Mouse (Mus musculus) gastrocnemius, postnatal 4 days (tissue): ENCODE data around the gene Chsy1. TPM values are rescaled to one million over a fixed set of nuclear protein-coding genes. Genes with fewer than 3 reads are reported as not detected.
A peak's percentile ranks its signal among the peaks of the same experiment; 100 is the strongest.
"Not testable (repeated sequence)": the region's sequence is repeated elsewhere in the genome, so short reads cannot be mapped to it uniquely, and the experiment has no call there.

Experiments
- DNase-seq, 2 experiments: peaks; one replicate each; pipeline ENCODE4 v3.0.0; 2021 to 2022; ENCODE audit warnings: low spot score in 2 of 2, mixed read lengths in 2 of 2
- total RNA-seq, 2 experiments: library from RNA; stranded (reverse); gene quantifications; 2 replicates each; pipeline ENCODE4 v1.2.3; 2021

The Chsy1 gene
- total RNA-seq, 2 experiments from 2014 or later = 32.0 to 35.9 TPM

DNA sequence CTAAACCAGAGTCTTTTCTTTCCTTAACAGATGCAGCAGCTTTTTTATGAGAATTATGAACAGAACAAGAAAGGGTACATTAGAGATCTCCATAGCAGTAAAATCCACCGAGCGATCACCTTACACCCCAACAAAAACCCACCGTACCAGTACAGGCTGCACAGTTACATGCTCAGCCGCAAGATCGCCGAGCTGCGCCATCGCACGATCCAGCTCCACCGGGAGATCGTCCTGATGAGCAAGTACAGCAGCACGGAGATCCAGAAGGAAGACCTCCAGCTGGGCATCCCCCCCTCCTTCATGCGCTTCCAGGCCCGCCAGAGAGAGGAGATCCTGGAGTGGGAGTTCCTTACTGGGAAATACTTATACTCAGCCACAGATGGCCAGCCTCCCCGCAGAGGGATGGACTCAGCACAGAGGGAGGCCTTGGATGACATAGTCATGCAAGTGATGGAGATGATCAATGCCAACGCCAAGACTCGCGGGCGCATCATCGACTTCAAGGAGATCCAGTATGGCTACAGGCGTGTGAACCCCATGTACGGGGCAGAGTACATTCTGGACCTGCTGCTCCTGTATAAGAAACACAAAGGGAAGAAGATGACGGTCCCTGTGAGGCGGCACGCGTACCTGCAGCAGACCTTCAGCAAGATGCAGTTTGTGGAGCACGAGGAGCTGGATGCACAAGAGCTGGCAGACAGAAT is 61.6 kb downstream of the Chsy1 start:
- DNase-seq = no peak

DNA sequence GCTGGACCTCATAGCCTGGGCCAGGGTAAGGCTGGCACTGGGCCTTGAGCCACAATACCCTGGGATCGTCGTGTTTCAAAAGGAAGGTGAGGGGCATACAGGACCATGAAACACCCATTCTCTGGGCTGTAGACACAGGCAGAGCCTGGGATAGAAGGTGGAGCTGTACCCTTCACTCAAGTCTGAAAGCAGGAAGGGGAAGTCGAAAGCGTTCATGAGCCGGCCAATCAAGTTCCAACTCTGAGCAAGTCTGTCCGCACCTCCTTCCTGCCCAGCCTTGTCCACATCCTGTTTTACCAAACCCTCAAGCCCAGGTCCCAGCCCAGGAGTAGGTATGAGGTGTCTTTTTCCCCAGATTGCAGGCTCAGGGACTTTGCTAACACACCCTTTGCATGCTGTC is 66.4 kb downstream of the Chsy1 start:
- DNase-seq = no peak

DNA sequence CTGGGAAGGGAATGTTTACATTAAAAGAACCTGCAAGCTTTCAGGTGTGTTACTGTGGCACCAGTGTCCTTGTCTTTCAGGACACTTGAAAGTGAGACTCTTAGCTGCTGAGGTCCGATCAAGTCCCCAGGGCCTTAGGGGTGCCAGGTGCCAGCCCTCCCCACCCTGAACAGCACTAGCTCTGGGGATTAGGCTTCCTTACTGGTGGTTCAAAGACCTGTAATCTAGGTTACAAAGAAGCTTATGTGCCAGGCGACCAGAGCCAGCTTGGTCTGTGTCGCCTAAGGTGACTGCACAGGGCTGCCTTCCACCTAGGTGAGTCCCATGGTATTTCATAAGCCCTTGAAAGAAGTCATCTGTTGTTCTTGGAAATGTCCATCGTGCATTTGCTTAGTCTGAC is 66.9 kb downstream of the Chsy1 start:
- no peak for DNase-seq

DNA sequence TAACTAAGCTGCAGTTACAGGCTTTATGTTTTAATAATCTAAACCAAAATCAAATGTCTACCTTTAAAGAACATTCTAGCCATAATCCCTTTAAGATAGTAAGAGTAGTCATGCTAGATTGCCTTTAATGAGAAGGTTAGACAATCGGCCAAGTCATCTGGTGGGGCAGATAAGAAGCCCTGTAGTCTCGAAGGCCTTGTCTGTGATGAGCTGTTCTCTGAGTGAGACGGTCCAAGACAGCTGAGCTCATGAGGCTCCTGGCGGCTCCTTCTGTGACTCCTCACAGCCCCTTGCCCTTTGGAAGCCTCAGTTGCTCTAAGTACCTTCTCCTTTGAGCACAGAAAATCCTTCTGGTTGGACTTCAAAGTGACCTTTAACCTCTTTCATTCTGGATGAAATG is 67.6 kb downstream of the Chsy1 start:
- DNase-seq = no peak

- DNase-seq = no peak
These were observed 68.8 kb downstream of the Chsy1 start for GRCm38 (mm10) chr7:66178101-66178500.

DNA sequence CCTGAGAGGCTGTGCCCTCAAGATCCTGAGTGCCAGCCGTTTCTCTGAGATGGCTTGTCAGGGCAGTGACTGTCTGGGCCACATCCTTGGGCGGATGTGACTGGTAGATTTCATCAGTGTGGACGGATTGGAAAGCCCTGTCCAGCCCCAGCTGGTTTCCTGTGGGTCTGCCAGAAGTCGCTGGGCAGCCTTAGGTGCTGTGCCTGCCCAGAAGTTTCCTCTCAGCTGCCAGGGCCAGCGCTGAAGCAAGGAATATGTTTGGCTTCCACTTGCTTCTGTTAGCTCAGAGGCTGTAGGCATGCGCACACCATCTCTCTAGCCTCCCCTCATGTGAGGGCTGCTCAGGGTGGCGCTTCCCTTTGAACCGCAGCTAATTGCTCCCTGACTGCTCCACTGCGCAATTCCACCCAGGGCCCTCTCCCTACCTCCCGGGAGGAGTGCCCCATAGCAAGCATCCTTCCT is 69.8 kb downstream of the Chsy1 start:
- DNase-seq = peak in 1 of 2 experiments; percentile 47

- no peak for DNase-seq
These were observed 70.4 kb downstream of the Chsy1 start for GRCm38 (mm10) chr7:66179711-66180110.

GRCm38 (mm10) chr7:66180260-66180659 is 70.9 kb downstream of the Chsy1 start:
- no peak for DNase-seq

DNA sequence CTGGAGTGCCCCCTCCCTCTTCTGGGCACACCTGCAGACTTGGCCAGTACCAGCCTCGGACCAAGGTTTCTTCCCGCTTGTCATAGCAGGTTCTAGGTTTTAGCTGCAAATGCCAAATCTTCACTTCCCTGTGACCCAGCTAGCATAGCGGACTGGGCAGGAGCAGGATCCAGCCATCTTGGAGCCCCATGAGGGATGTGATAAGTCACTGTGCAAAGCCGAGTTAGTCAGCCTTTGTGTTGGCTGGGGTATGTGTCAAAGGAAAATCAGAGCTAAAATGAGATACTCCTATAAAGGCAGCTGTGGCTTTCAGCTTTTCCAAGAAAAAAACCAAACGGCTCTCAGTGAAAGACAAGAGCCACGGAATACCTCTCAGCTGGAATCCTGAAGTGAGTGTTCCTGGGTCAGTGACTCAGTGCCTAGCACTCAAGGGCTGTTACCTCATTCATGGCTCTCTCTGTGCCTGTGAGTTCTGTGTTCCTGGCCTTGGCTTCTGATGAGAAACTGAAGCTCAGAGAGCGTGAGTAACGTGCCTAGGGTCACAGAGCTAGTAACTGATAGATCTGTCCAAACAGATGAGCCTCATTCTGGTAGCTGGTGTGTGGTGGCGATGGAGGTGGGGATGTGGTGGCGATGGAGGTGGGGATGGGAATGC is 71.5 kb downstream of the Chsy1 start:
- DNase-seq = no peak

- no peak for DNase-seq
These were observed 72.9 kb downstream of the Chsy1 start for GRCm38 (mm10) chr7:66182075-66182715.

DNA sequence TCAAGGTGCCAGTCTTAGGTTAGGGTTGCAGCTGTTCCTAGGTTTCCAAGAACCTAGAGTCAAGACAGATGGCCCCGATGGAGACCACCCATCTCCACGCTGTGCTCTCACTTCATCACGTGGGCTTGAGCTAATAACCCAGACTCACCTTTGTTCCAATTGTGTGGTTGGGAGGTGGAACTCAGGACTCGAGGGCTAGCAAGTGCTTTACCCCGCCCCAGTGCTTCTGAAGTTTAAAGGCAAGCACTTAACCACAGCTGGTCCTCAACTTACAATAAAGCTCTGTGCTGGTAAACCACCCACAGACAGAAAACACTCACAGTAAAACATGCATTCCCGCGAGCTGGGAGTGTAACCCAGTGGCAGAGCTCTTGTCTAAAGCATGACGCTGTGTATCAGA is 74.1 kb downstream of the Chsy1 start:
- no peak for DNase-seq

GRCm38 (mm10) chr7:66184026-66184425 is 74.7 kb downstream of the Chsy1 start:
- DNase-seq = no peak

DNA sequence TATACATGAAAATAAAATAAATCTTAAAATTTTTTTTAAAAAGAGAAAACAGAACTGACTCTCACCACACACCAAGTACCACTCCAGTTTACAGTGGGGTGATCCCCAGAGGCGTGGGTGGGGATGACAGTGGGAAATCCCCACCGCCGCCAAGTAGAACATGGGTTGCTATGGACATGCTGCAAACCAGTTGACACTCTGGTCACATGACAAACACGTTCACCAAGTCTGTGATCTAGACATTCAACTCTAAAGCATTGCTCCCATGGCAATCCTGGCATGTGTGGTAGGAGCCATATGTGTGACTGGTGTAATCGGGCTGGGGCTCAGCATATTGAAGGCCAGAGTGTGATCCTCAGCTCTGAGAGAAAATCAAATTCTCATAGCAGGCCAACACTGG is 76.1 kb downstream of the Chsy1 start:
- no peak for DNase-seq

DNA sequence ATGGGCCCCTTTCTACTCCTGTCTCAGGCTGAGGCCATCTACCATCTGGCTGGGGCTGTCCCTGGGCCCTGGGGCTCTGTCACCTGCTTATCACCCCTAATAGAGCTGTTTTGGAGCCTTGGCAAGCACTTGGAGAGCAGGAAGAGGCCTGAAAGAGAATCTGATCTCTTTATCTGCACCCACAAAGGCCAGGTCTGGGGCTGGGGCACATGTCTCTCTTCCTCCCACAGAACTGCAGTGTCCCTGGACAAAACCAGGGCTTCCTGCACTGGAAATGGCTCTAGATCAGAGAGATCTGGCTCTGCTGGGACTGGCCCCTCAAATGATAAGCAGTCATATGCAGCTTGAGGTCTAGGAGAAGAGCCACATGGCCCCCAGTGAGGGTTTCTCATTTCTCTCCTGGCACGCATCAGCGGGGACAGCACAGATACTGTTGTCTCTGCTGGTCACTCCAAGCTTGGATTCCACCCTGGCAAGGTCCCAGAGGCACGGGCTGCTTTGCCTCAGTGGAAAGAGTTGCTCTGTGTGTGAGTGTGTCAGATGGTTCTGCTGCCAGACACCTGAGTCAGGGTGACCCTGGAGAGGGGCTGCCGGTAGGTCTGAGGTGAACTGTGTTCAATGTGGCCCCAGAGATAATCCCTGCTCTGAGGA is 78.4 kb downstream of the Chsy1 start:
- DNase-seq = peak in 1 of 2 experiments; percentile 33

DNA sequence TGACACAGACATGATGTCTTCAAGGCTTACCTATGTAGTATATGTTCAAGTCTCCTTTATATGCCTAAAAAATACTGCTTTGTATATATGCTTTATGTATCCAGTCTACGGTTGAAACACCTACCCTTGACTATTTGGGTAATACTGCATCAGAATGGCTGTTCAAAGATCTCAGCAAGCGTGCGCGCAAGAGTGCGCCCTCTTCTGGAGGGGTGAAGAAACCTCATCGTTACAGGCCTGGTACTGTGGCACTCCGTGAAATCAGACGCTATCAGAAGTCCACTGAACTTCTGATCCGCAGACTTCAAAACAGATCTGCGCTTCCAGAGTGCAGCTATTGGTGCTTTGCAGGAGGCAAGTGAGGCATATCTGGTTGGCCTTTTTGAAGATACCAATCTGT is 81.1 kb downstream of the Chsy1 start:
- not testable (repeated sequence) for DNase-seq

GRCm38 (mm10) chr7:66194511-66194910 is 85.2 kb downstream of the Chsy1 start:
- DNase-seq = no peak

DNA sequence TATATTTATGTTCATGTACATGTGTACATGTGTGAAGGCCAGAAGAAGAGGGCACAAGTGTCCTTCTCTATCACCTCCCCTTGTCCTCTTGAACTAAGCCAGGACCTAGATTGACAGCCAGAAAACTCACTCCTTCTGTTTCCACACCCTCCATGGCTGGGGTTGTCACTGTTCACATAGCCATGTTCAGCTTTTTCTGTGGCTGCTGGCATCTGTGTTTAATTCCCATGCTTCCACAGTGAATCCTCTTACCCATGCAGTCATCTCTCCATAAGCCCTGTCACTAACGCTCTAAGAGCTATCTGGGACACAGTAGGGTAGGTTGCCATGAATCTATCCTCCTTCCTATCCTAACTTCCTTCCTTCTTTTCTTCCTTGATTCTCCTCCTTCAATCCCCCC is 86.6 kb downstream of the Chsy1 start:
- DNase-seq = no peak

DNA sequence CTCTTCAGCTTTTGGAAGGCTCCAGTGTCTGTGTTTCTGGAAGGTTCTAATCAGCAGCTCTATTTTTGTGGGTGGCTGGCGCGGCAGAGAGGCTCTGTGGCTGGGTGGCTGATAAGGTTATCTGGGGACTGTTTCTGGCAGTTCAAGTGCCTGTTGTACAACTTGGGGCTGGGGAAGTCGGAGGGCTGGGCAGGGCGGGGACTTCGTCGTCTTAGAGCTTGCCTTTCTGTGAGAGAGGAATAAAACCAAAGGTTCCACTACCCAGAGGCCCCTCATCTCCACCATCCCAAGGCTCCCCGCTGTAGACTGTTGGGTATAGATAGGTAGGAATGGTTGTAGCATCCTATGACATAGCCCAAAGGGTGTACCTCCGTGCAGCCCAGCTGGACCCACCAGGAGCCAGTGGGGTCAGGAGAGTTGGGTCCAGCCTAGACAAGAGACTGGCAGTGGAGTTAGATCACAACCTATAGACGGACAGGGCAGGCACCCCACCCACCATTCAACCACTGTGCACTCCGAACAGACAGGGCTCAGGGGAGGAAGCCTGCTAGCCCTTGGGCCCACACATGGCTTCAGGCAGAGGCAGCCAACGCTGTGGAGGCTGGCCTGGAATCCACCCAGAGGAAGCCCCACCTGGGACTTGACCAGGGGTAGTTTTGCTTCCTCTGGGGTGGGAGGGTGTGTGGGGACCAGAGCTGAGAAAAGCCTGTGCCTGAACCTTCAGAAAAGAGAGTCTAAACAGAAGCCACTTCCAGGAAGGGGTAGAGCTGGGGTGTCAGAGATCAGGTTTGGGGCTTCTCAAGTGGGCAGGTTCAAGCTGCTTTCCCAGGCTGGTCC is 87.5 kb downstream of the Chsy1 start:
- no peak for DNase-seq

DNA sequence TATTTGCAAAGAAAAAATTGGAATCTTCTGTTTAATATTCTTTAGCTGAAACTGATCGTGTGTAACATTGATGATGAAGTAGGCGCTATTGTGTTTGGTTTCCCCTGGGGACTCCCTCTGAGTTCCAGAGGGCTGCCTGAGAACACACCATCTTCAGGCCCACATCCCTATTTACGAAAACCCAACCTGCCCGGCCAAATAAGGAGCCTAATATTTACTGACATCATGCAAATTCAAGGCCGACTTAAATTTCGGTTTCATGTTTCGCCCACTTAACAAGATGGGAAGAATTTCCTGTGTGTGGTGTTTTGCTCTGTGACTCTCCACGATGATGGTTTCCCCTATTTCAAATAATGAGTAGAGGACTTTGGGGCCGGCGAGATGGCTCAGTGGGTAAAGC is 89.1 kb downstream of the Chsy1 start:
- DNase-seq = no peak

DNA sequence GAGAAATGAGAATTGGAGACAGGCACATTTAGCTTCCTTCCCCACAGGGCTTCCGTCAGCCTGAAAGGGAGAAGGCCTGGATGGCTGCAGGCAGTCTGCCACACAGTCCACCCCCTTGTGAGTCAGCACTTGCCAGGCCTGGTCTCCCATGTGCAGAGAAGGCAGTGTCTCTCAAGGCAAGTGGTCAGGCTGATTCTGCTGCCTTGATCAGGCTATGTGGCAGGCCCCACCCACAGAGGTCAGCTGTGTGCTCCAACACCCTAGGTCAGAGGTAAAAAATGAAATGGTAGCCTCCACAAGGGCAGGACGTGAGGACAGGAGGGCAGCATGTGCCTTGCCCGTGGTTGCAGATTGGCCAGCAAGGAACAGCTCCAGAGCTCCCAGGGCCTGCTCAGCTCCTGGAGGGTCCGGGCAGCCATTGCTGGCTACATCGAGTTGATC is 90.1 kb downstream of the Chsy1 start:
- peak in 1 of 2 experiments; percentile 31 for DNase-seq

DNA sequence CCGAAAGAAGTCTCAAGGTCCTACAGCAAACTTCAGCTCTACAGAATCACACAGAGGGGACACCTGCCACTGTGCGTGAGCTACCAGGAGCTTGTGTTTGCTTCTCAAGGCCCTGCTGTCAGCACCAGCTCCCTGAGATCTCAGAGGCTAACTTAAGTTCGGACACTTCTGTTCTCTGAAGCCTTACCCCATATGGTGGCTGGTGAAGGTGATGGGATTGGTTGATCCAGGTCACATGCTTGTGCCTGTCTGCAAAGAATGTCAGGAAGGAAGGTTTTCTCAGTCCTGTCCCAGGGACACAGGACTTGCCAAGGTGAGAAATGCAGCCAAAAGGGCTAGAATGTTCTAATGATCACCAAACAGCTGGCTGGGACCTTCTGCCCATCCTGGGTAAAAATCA is 91.1 kb downstream of the Chsy1 start:
- DNase-seq = no peak
